Mouse (Mus musculus) hindbrain, embryonic 12.5 days (tissue): Measurements from ENCODE around the gene Yipf7. TPM values are rescaled to one million over a fixed set of nuclear protein-coding genes. Genes with fewer than 3 reads are reported as not detected.

ENCODE experiments used
- ATAC-seq: fragments of 200-750 bp; cut with Nextera tagmentation; 2 replicates; pipeline ENCODE4 v1.8.0; 2017; ENCODE audit warnings: moderate TSS enrichment; ENCODE audit not compliant: low FRiP score
- H3K27ac ChIP-seq: fragments of 300-500 bp; sonication (generic); 2 replicates; pipeline ENCODE4 v1.5.1; 2016; ENCODE audit warnings: mild to moderate bottlenecking
- H3K27me3 ChIP-seq: fragments of 300-500 bp; sonication (generic); 2 replicates; pipeline ENCODE4 v1.6.1; 2016; ENCODE audit warnings: mild to moderate bottlenecking
- H3K36me3 ChIP-seq: fragments of 300-500 bp; sonication (generic); 2 replicates; pipeline ENCODE4 v1.6.1; 2016; ENCODE audit warnings: mild to moderate bottlenecking
- H3K4me1 ChIP-seq: fragments of 300-500 bp; sonication (generic); 2 replicates; pipeline ENCODE4 v1.6.1; 2016
- H3K4me2 ChIP-seq: fragments of 300-500 bp; sonication (generic); replicated peaks from 2 replicates; pipeline ENCODE4 v1.6.1; 2016; ENCODE audit warnings: mild to moderate bottlenecking
- H3K4me3 ChIP-seq: fragments of 300-500 bp; sonication (generic); 2 replicates; pipeline ENCODE4 v1.5.1; 2016; ENCODE audit warnings: mild to moderate bottlenecking
- H3K9ac ChIP-seq: fragments of 300-500 bp; sonication (generic); 2 replicates; pipeline ENCODE4 v1.6.1; 2016; ENCODE audit warnings: mild to moderate bottlenecking, moderate library complexity
- H3K9me3 ChIP-seq: fragments of 300-500 bp; sonication (generic); replicated peaks from 2 replicates; pipeline ENCODE4 v1.6.1; 2016; ENCODE audit warnings: mild to moderate bottlenecking
- WGBS: fragments of 180-500 bp; shearing (Covaris S2); methylation state at CpG from one replicate; pipeline ENCODE4 v1.1.7; 2016; 5-methylcytosine and 5-hydroxymethylcytosine counted together
- polyA plus RNA-seq: library from polyadenylated mRNA; unstranded; fragments of >200 nt; fragmentation: Nextera tagmentation; extraction: Ambion mirVana; gene quantifications from 2 replicates; pipeline ENCODE4 v1.2.1, GENCODE M21; 2016

The Yipf7 gene
- polyA plus RNA-seq, 1 experiment from 2014 or later = 0.17 TPM

- no peak for ATAC-seq
- H3K9me3 ChIP-seq = no peaks in the 10 kb centered on the region
- no peaks in the 10 kb centered on the region for H3K4me1 ChIP-seq
- 85% methylated on average over 1 of the region's 1 CpGs for WGBS
- H3K27me3 ChIP-seq = no peaks in the 10 kb centered on the region
- H3K4me2 ChIP-seq = no peak overlapping the region
- H3K9ac ChIP-seq = no peak overlapping the region
- H3K4me3 ChIP-seq = no peak overlapping the region
- H3K36me3 ChIP-seq = no peaks in the 10 kb centered on the region
- no peak overlapping the region for H3K27ac ChIP-seq
Observed at GRCm38 (mm10) chr5:69467520-69467919, 74.9 kb downstream of the Yipf7 start.

Other genes starting within 250 kb of the Yipf7 start
- 6.9 and 7.3 TPM in 2 replicates for gene Kctd8, start 201.0 kb downstream of the Yipf7 start, polyA plus RNA-seq
- gene Guf1, start 14.3 kb upstream of the Yipf7 start, polyA plus RNA-seq = 60.5 and 61.4 TPM in 2 replicates
- gene Gnpda2, start 49.7 kb upstream of the Yipf7 start, polyA plus RNA-seq = 34.6 and 34.9 TPM in 2 replicates